Mouse (Mus musculus) heart, embryonic 13.5 days (tissue): Measurements from ENCODE around the gene Tnpo3. TPM values are rescaled to one million over a fixed set of nuclear protein-coding genes. Genes with fewer than 3 reads are reported as not detected.

Source experiments
- ATAC-seq: fragments of 200-750 bp; cut with Nextera tagmentation; 2 replicates; pipeline ENCODE4 v1.8.0; 2017; ENCODE audit warnings: moderate TSS enrichment; ENCODE audit not compliant: insufficient number of reproducible peaks, low FRiP score, low TSS enrichment; ENCODE audit errors: extremely low read depth
- H3K27ac ChIP-seq: fragments of 300-500 bp; sonication (generic); replicated peaks from 2 replicates; pipeline ENCODE4 v1.5.1; 2015; ENCODE audit warnings: moderate library complexity, mild to moderate bottlenecking, inconsistent platforms
- H3K27me3 ChIP-seq: fragments of 300-500 bp; sonication (generic); replicated peaks from 2 replicates; pipeline ENCODE4 v1.6.1; 2015; ENCODE audit warnings: mild to moderate bottlenecking, inconsistent platforms
- H3K36me3 ChIP-seq: fragments of 300-500 bp; sonication (generic); 2 replicates; pipeline ENCODE4 v1.6.1; 2015; ENCODE audit warnings: mild to moderate bottlenecking, inconsistent platforms
- H3K4me1 ChIP-seq: fragments of 300-500 bp; sonication (generic); 2 replicates; pipeline ENCODE4 v1.6.1; 2015; ENCODE audit warnings: inconsistent platforms
- H3K4me2 ChIP-seq: fragments of 300-500 bp; sonication (generic); 2 replicates; pipeline ENCODE4 v1.6.1; 2015; ENCODE audit warnings: inconsistent platforms, mild to moderate bottlenecking, moderate library complexity
- H3K4me3 ChIP-seq: fragments of 300-500 bp; sonication (generic); 2 replicates; pipeline ENCODE4 v1.5.1; 2015; ENCODE audit warnings: moderate library complexity, mild to moderate bottlenecking, inconsistent platforms
- H3K9ac ChIP-seq: fragments of 300-500 bp; sonication (generic); 2 replicates; pipeline ENCODE4 v1.6.1; 2015; ENCODE audit warnings: inconsistent platforms, mild to moderate bottlenecking, moderate library complexity
- H3K9me3 ChIP-seq: fragments of 300-500 bp; sonication (generic); 2 replicates; pipeline ENCODE4 v1.6.1; 2016; ENCODE audit warnings: inconsistent platforms
- WGBS: fragments of 180-500 bp; shearing (Covaris S2); methylation state at CpG from one replicate; pipeline ENCODE4 v1.1.7; 2015; ENCODE audit warnings: mixed read lengths; 5-methylcytosine and 5-hydroxymethylcytosine counted together
- polyA plus RNA-seq: library from polyadenylated mRNA; unstranded; fragments of >200 nt; fragmentation: Nextera tagmentation; extraction: Ambion mirVana; gene quantifications from 2 replicates; pipeline ENCODE4 v1.2.1, GENCODE M21; 2015

Gene Tnpo3
- polyA plus RNA-seq, result 57.6 and 58.3 TPM in 2 replicates

GRCm38 (mm10) chr6:29609111-29610019 lies at the start of gene Tnpo3:
Gene Tnpo3 (minus strand): TSS chr6:29609887.
- Histone ChIP-seq H3K4me2 (peak within 1 kb of the TSS; percentile 94), H3K27ac (peak within 1 kb of the TSS; percentile 82), H3K4me3 (peak within 1 kb of the TSS; percentile 85), H3K9ac (peak within 1 kb of the TSS; percentile 92), H3K4me1 (peaks cover 33% of the 10 kb centered on the region), H3K27me3 (peaks cover 7% of the 10 kb centered on the region; the same call in 1 of the 2 replicates), H3K9me3 (no peaks in the 10 kb centered on the region), H3K36me3 (no peaks in the 10 kb centered on the region)
- peak; percentile 86 for ATAC-seq
- 1% methylated on average over 67 of the region's 67 CpGs for WGBS

- no peak for ATAC-seq
- Histone ChIP-seq H3K4me2 (no peak overlapping the region), H3K27ac (no peak overlapping the region), H3K9ac (no peak overlapping the region), H3K4me1 (no peaks in the 10 kb centered on the region), H3K9me3 (no peaks in the 10 kb centered on the region), H3K4me3 (no peak overlapping the region), H3K27me3 (no peaks in the 10 kb centered on the region), H3K36me3 (no peaks in the 10 kb centered on the region)
- WGBS, result 80% methylated on average over 3 of the region's 3 CpGs
Measured at GRCm38 (mm10) chr6:29658626-29659475, 49.2 kb upstream of the Tnpo3 start.

GRCm38 (mm10) chr6:29653271-29653670 lies 43.6 kb upstream of the Tnpo3 start:
- Histone ChIP-seq H3K4me2 (no peak overlapping the region), H3K4me1 (no peaks in the 10 kb centered on the region), H3K27ac (no peak overlapping the region), H3K36me3 (no peaks in the 10 kb centered on the region), H3K4me3 (no peak overlapping the region), H3K9me3 (no peaks in the 10 kb centered on the region), H3K27me3 (peaks cover 4% of the 10 kb centered on the region; the same call in 1 of the 2 replicates), H3K9ac (no peak overlapping the region)
- no peak for ATAC-seq

- Histone ChIP-seq H3K27ac (no peak overlapping the region), H3K9me3 (no peaks in the 10 kb centered on the region), H3K36me3 (no peaks in the 10 kb centered on the region), H3K27me3 (peaks cover 4% of the 10 kb centered on the region; the same call in 1 of the 2 replicates), H3K4me3 (no peak overlapping the region), H3K4me2 (no peak overlapping the region), H3K9ac (no peak overlapping the region), H3K4me1 (no peaks in the 10 kb centered on the region)
- ATAC-seq, result no peak
- 62% methylated on average over 10 of the region's 10 CpGs for WGBS
Measured at GRCm38 (mm10) chr6:29650170-29650549, 40.5 kb upstream of the Tnpo3 start.

GRCm38 (mm10) chr6:29649494-29650169 lies 39.9 kb upstream of the Tnpo3 start:
- Histone ChIP-seq H3K27me3 (peaks cover 4% of the 10 kb centered on the region; the same call in 1 of the 2 replicates), H3K9me3 (no peaks in the 10 kb centered on the region), H3K4me2 (no peak overlapping the region), H3K27ac (no peak overlapping the region), H3K36me3 (no peaks in the 10 kb centered on the region), H3K9ac (no peak overlapping the region), H3K4me1 (no peaks in the 10 kb centered on the region), H3K4me3 (no peak overlapping the region)
- 31% methylated on average over 14 of the region's 14 CpGs for WGBS
- ATAC-seq, result no peak; the same call in 1 of the 2 replicates

GRCm38 (mm10) chr6:29641816-29642215 lies 32.1 kb upstream of the Tnpo3 start:
- Histone ChIP-seq H3K9ac (no peak overlapping the region), H3K9me3 (peaks cover 14% of the 10 kb centered on the region), H3K36me3 (no peaks in the 10 kb centered on the region), H3K4me1 (peaks cover 4% of the 10 kb centered on the region; the same call in 1 of the 2 replicates), H3K27me3 (peaks cover 14% of the 10 kb centered on the region), H3K27ac (no peak overlapping the region), H3K4me2 (no peak overlapping the region), H3K4me3 (no peak overlapping the region)
- ATAC-seq, result no peak
- 66% methylated on average over 4 of the region's 4 CpGs for WGBS

- Histone ChIP-seq H3K9me3 (peaks cover 14% of the 10 kb centered on the region), H3K36me3 (no peaks in the 10 kb centered on the region), H3K4me1 (peaks cover 4% of the 10 kb centered on the region; the same call in 1 of the 2 replicates), H3K9ac (no peak overlapping the region), H3K4me3 (no peak overlapping the region), H3K27ac (no peak overlapping the region), H3K4me2 (0 out of 2 replicates have a peak overlapping the region, but pooled peaks have one; percentile 35), H3K27me3 (peaks cover 14% of the 10 kb centered on the region)
- WGBS, result 33% methylated on average over 7 of the region's 7 CpGs
- ATAC-seq, result no peak
Measured at GRCm38 (mm10) chr6:29639580-29640419, 30.1 kb upstream of the Tnpo3 start.

- Histone ChIP-seq H3K4me2 (peak overlapping the region; percentile 35), H3K9me3 (peaks cover 14% of the 10 kb centered on the region), H3K9ac (no peak overlapping the region), H3K4me3 (0 out of 2 replicates have a peak overlapping the region, but pooled peaks have one; percentile 3), H3K4me1 (peaks cover 4% of the 10 kb centered on the region; the same call in 1 of the 2 replicates), H3K36me3 (no peaks in the 10 kb centered on the region), H3K27ac (no peak overlapping the region), H3K27me3 (peaks cover 17% of the 10 kb centered on the region)
- 11% methylated on average over 15 of the region's 16 CpGs for WGBS
- no peak for ATAC-seq
Measured at GRCm38 (mm10) chr6:29638844-29639460, 29.3 kb upstream of the Tnpo3 start.

GRCm38 (mm10) chr6:29637397-29638373 lies 28.0 kb upstream of the Tnpo3 start:
- no peak for ATAC-seq
- Histone ChIP-seq H3K36me3 (no peaks in the 10 kb centered on the region), H3K27me3 (peaks cover 28% of the 10 kb centered on the region), H3K4me3 (no peak overlapping the region), H3K27ac (no peak overlapping the region), H3K9me3 (peaks cover 8% of the 10 kb centered on the region; the same call in 1 of the 2 replicates), H3K9ac (no peak overlapping the region), H3K4me2 (no peak overlapping the region), H3K4me1 (peaks cover 4% of the 10 kb centered on the region; the same call in 1 of the 2 replicates)
- WGBS, result 73% methylated on average over 3 of the region's 3 CpGs
